Mouse (Mus musculus) kidney, postnatal 0 days (tissue): ENCODE data around the gene Tedc2. TPM values are rescaled to one million over a fixed set of nuclear protein-coding genes. Genes with fewer than 3 reads are reported as not detected.

Experiments
- ATAC-seq: fragments of 200-750 bp; cut with Nextera tagmentation; replicated peaks from 2 replicates; pipeline ENCODE4 v1.8.0; 2017; ENCODE audit warnings: low read depth, moderate number of reproducible peaks, moderate TSS enrichment, moderate library complexity; ENCODE audit not compliant: low FRiP score
- DNase-seq: peaks from one replicate; pipeline ENCODE4 v3.0.0-alpha.2; 2016; ENCODE audit warnings: low spot score
- H3K27ac ChIP-seq: fragments of 300-500 bp; sonication (generic); 2 replicates; pipeline ENCODE4 v1.5.1; 2014; ENCODE audit warnings: mild to moderate bottlenecking
- H3K27me3 ChIP-seq: fragments of 300-500 bp; sonication (generic); 2 replicates; pipeline ENCODE4 v1.6.1; 2014; ENCODE audit warnings: low read length, mixed read lengths; ENCODE audit not compliant: insufficient read depth
- H3K36me3 ChIP-seq: fragments of 300-500 bp; sonication (generic); 2 replicates; pipeline ENCODE4 v1.6.1; 2014; ENCODE audit warnings: low read length, mixed read lengths; ENCODE audit not compliant: insufficient read depth
- H3K4me1 ChIP-seq: fragments of 300-500 bp; sonication (generic); replicated peaks from 2 replicates; pipeline ENCODE4 v1.6.1; 2014; ENCODE audit warnings: antibody characterized with exemption, low read length, mixed read lengths; ENCODE audit not compliant: insufficient read depth
- H3K4me2 ChIP-seq: fragments of 300-500 bp; sonication (generic); 2 replicates; pipeline ENCODE4 v1.6.1; 2014; ENCODE audit warnings: mild to moderate bottlenecking, low read length, moderate library complexity, mixed read lengths
- H3K4me3 ChIP-seq: fragments of 300-500 bp; sonication (generic); replicated peaks from 2 replicates; pipeline ENCODE4 v1.5.1; 2014; ENCODE audit warnings: low read depth, low read length
- H3K9ac ChIP-seq: fragments of 300-500 bp; sonication (generic); 2 replicates; pipeline ENCODE4 v1.6.1; 2014; ENCODE audit warnings: low read depth, low read length
- H3K9me3 ChIP-seq: fragments of 300-500 bp; sonication (generic); replicated peaks from 2 replicates; pipeline ENCODE4 v1.6.1; 2016; ENCODE audit warnings: low read length, inconsistent platforms, mixed read lengths
- CTCF ChIP-seq: IDR thresholded peaks from 2 replicates; pipeline ENCODE4 v1.5.1; 2016; ENCODE audit warnings: antibody characterized with exemption, low read depth, mild to moderate bottlenecking, moderate library complexity
- WGBS: fragments of 180-500 bp; shearing (Covaris S2); extraction: QIAGEN DNeasy Blood & Tissue Kit; methylation state at CpG from one replicate; pipeline ENCODE4 v1.1.7; 2014; 5-methylcytosine and 5-hydroxymethylcytosine counted together
- polyA plus RNA-seq: library from polyadenylated mRNA; unstranded; fragments of >200 nt; fragmentation: Nextera tagmentation; extraction: Ambion mirVana; gene quantifications from 2 replicates; pipeline ENCODE4 v1.2.1, GENCODE M21; 2015

The Tedc2 gene
- polyA plus RNA-seq, 1 experiment from 2014 or later: 6.7 TPM

DNA sequence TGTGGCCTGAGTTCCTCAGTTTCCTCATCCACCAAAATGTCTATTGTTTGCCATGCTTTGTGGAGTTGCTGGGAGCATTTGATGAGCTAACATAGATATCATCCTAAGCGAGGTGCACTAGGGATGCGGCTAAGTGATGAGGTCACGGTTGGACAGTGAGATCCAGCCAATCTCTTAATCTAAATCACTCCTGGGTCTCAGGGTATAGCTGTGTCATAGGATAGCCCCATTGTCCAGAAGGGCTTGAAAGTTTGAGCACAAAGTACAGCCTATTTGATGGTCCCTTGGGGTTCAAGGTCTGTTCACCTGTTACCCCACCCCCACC lies 10.8 kb downstream of the Tedc2 start:
- Histone ChIP-seq H3K27ac (no peak overlapping the region), H3K4me1 (peaks cover 34% of the 10 kb centered on the region), H3K4me2 (0 out of 2 replicates have a peak overlapping the region, but pooled peaks have one; percentile 87), H3K36me3 (no peaks in the 10 kb centered on the region), H3K9ac (0 out of 2 replicates have a peak overlapping the region, but pooled peaks have one; percentile 19), H3K27me3 (peaks cover 3% of the 10 kb centered on the region; the same call in 1 of the 2 replicates), H3K4me3 (no peak overlapping the region), H3K9me3 (no peaks in the 10 kb centered on the region)
- 86% methylated on average over 3 of the region's 3 CpGs for WGBS
- TF ChIP-seq CTCF: no peak
- ATAC-seq: no peak
- DNase-seq: no peak

DNA sequence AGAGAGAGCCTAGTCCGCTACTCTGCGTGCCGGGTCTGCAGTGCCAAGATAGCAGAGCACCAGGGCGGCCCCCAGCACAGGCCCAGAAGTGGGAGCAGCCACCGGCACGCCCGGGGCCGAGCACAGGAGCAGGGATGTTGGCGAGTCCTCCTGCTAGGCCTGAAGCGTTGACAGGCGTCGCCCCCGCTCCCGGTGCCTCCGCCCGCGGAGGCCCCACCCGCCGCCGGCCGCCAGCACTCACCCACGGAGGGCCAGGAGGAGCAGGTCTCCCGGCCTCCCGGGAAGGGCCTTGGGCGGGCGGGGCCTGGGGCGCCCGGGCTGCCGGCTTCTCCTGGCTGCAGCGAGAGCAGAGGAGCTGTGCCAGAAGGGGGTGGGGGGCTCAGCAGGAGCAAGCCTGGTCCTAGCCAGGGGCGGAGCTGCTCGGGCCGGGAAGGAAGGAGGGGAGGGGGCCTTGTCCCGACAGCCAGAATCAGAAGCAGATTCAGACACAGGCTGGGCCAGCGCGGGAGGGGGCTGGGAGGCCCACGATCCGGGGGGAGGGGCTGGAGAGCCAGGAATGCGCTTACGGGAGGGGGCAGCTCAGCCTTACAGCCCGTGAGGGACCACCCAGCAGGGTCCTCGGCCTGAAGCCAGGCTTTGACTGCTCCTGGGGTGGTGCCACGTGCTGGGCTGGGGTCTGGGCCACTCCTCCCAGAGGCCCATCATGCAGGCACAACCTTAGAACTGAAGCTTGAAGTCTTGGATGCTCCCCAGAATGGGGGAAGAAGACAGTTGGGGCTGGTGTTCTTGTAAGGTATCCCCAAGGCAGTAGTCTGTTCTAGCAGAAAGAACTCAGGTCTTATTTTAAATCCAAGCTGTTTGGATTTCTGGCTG lies 11.4 kb downstream of the Tedc2 start, which contains the start of gene Ntn3:
Gene Ntn3 (minus strand): TSS at position 489 of the 873 bp plus-strand sequence.
- Histone ChIP-seq H3K9ac (peak within 1 kb of the TSS; percentile 72), H3K27me3 (peaks cover 3% of the 10 kb centered on the region; the same call in 1 of the 2 replicates), H3K4me3 (peak within 1 kb of the TSS; percentile 42), H3K4me1 (peaks cover 37% of the 10 kb centered on the region), H3K4me2 (peak within 1 kb of the TSS; percentile 87), H3K27ac (peak within 1 kb of the TSS; percentile 57), H3K36me3 (no peaks in the 10 kb centered on the region), H3K9me3 (no peaks in the 10 kb centered on the region)
- peak; percentile 22; the same call in 1 of the 2 replicates for ATAC-seq
- no peak for TF ChIP-seq CTCF
- DNase-seq: peak; percentile 73
- 2% methylated on average over 42 of the region's 43 CpGs for WGBS

DNA sequence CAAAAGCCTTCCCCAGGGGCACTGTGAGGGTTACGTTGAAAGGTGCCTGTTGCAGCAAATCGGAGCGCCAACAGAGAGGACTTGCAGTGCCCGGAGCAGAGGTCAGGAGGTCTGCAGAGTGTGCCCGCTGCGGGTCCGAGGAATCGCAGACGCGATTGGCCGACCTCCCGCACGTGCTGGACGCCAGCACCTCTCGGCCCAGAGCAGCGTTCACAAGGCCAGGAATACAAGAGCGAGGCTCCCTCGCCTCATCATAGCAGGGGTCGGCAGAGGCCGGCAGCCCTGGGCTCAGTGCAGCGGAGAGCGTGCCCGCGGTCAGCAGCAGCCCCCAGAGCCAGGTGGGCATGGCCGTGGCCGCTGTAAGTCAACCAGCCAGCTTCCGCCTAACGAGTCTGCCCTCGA lies 12.0 kb downstream of the Tedc2 start:
- H3K9me3 ChIP-seq: no peaks in the 10 kb centered on the region
- ATAC-seq (no peak), DNase-seq (no peak)
- H3K27ac ChIP-seq: no peak overlapping the region; the same call in 1 of the 2 replicates
- no peaks in the 10 kb centered on the region for H3K36me3 ChIP-seq
- peak overlapping the region; percentile 72 for H3K9ac ChIP-seq
- peak overlapping the region; percentile 42 for H3K4me3 ChIP-seq
- WGBS: 3% methylated on average over 29 of the region's 29 CpGs
- peaks cover 3% of the 10 kb centered on the region; the same call in 1 of the 2 replicates for H3K27me3 ChIP-seq
- peak overlapping the region; percentile 87 for H3K4me2 ChIP-seq
- H3K4me1 ChIP-seq: peaks cover 37% of the 10 kb centered on the region
- TF ChIP-seq CTCF: no peak

DNA sequence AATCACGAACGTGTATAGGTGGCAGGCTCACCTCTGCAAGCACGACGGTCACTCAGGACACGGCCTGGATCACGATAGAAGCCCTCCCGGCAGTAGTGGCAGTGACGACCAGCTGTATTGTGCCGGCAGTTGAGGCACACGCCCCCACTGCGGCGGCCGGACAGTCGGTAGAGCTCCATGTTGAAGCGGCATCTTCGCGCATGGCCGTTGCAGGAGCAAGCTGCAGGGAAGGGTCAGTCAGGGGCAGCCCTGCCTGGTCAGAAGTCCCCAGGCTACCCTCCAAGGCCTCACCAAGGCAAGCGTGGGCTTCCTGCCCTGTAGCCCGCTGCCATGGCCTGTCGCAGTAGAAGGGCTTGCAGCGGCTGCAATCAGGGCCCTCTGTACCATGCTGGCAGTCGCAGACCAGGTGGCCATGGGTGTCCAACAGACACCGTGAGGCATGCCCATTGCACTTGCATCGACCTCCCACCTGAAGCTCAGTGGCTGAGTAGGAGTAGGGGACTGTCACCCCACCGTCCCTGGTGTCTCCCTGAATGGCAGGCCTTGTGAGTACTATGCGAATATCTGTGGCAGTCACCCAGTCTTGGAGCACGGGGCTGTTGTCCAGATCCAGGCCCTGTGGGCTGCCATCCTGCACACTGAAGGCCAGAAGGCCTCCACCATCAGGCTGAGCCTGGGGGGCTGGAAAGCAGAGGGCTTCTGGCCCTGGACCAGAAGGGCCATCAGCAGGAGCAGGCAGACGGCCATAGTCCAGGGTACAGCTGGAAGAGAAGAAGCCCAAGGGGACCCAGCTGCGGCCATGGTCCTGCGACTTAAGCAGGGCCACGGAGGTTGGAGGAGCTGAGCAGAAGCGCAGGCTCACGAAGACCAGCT lies 12.6 kb downstream of the Tedc2 start:
- Histone ChIP-seq H3K4me3 (peak overlapping the region; percentile 42), H3K4me1 (peaks cover 37% of the 10 kb centered on the region), H3K27ac (no peak overlapping the region), H3K36me3 (no peaks in the 10 kb centered on the region), H3K4me2 (peak overlapping the region; percentile 87), H3K9ac (peak overlapping the region; percentile 72; the same call in 1 of the 2 replicates), H3K9me3 (no peaks in the 10 kb centered on the region), H3K27me3 (peaks cover 3% of the 10 kb centered on the region; the same call in 1 of the 2 replicates)
- ATAC-seq (no peak), DNase-seq (no peak)
- TF ChIP-seq CTCF: no peak
- WGBS: 70% methylated on average over 34 of the region's 34 CpGs

DNA sequence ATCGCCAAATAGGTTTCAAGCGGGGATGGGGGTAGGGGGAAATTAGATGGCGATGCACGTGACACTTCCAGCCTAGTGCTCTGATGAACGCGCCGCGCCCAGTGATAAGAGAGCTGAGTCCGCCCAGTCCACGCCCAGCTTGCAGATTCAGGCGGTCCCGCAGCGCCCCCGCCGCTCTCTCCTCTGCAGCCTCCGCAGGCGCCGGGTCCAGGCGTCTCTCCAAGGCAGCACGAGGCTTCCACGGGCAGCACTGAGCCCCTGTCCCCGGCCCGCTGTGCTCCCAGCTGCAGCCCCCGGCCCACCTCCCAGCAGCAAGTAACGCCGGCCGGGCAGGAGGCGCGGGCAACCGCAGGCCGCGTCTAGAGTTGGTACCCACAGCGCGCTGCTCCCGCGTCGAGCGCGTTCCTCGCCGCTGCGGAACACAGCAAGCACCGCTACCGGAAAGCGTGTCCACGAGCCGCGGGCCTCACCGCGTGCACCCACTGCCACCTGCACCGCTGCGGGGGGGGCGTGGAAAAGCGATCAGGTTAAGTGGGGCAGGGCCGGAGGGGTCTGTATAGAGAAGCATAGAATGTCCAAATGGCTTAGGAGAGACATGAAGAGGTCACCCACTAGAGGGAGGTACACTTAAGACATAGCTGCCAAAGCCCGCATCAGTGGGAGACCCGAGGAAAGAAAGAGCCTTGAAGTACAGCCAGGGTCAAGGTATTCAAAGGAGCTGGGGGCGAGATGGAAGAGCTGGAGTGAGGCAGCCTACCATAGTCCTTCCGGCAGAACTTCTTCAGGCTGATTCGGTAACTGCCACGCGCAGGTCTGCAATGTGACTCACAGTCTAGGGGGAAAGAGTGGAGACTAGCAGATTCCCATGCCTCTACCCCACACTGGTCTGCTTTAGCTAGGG lies 13.9 kb downstream of the Tedc2 start:
- peak overlapping the region; percentile 97 for H3K4me2 ChIP-seq
- TF ChIP-seq CTCF: peak; percentile 26; the same call in 1 of the 2 replicates
- ATAC-seq: no peak
- H3K36me3 ChIP-seq: no peaks in the 10 kb centered on the region
- 4% methylated on average over 62 of the region's 62 CpGs for WGBS
- DNase-seq: peak; percentile 79
- H3K4me1 ChIP-seq: peaks cover 33% of the 10 kb centered on the region
- peak overlapping the region; percentile 34 for H3K4me3 ChIP-seq
- peak overlapping the region; percentile 50; the same call in 1 of the 2 replicates for H3K9ac ChIP-seq
- H3K9me3 ChIP-seq: no peaks in the 10 kb centered on the region
- peaks cover 3% of the 10 kb centered on the region; the same call in 1 of the 2 replicates for H3K27me3 ChIP-seq
- H3K27ac ChIP-seq: no peak overlapping the region
